Mouse (Mus musculus) neural tube, embryonic 14.5 days (tissue): ENCODE data around the gene Rps6ka5. TPM values are rescaled to one million over a fixed set of nuclear protein-coding genes. Genes with fewer than 3 reads are reported as not detected.

Experiments used
- ATAC-seq: fragments of 200-750 bp; cut with Nextera tagmentation; 2 replicates; pipeline ENCODE4 v1.8.0; 2017; ENCODE audit warnings: low read depth, mild to moderate bottlenecking, moderate TSS enrichment, moderate library complexity
- H3K27ac ChIP-seq: fragments of 300-500 bp; sonication (generic); 2 replicates; pipeline ENCODE4 v1.5.1; 2014; ENCODE audit warnings: low read depth, mild to moderate bottlenecking, control low read depth, low read length, moderate library complexity, mixed read lengths
- H3K27me3 ChIP-seq: fragments of 300-500 bp; sonication (generic); 2 replicates; pipeline ENCODE4 v1.6.1; 2014; ENCODE audit warnings: low read length; ENCODE audit not compliant: control insufficient read depth, insufficient read depth
- H3K36me3 ChIP-seq: fragments of 300-500 bp; sonication (generic); 2 replicates; pipeline ENCODE4 v1.6.1; 2014; ENCODE audit warnings: low read length, mixed read lengths; ENCODE audit not compliant: control insufficient read depth, insufficient read depth
- H3K4me1 ChIP-seq: fragments of 300-500 bp; sonication (generic); 2 replicates; pipeline ENCODE4 v1.6.1; 2014; ENCODE audit warnings: low read length; ENCODE audit not compliant: control insufficient read depth, insufficient read depth
- H3K4me2 ChIP-seq: fragments of 300-500 bp; sonication (generic); 2 replicates; pipeline ENCODE4 v1.6.1; 2014; ENCODE audit warnings: mild to moderate bottlenecking, low read depth, low read length, control low read depth
- H3K4me3 ChIP-seq: fragments of 300-500 bp; sonication (generic); 2 replicates; pipeline ENCODE4 v1.5.1; 2014; ENCODE audit warnings: low read depth, low read length, control low read depth, mixed read lengths
- H3K9ac ChIP-seq: fragments of 300-500 bp; sonication (generic); replicated peaks from 2 replicates; pipeline ENCODE4 v1.6.1; 2014; ENCODE audit warnings: low read depth, mild to moderate bottlenecking, control low read depth, low read length, mixed read lengths
- H3K9me3 ChIP-seq: fragments of 300-500 bp; sonication (generic); 2 replicates; pipeline ENCODE4 v1.6.1; 2016; ENCODE audit warnings: low read length; ENCODE audit not compliant: control insufficient read depth
- WGBS: fragments of 180-500 bp; shearing (Covaris S2); extraction: QIAGEN DNeasy Blood & Tissue Kit; methylation state at CpG from one replicate; pipeline ENCODE4 v1.1.7; 2014; 5-methylcytosine and 5-hydroxymethylcytosine counted together
- polyA plus RNA-seq: library from polyadenylated mRNA; unstranded; fragments of >200 nt; fragmentation: Nextera tagmentation; extraction: Ambion mirVana; gene quantifications from 2 replicates; pipeline ENCODE4 v1.2.1, GENCODE M21; 2014

Rps6ka5 gene
- polyA plus RNA-seq, 1 experiment from 2014 or later = 7.9 TPM

GRCm38 (mm10) chr12:100762663-100763425, 36.1 kb upstream of the Rps6ka5 start:
- no peaks in the 10 kb centered on the region for H3K9me3 ChIP-seq
- 60% methylated on average over 11 of the region's 11 CpGs for WGBS
- no peaks in the 10 kb centered on the region for H3K27me3 ChIP-seq
- no peaks in the 10 kb centered on the region for H3K36me3 ChIP-seq
- no peak for ATAC-seq
- H3K27ac ChIP-seq = no peak overlapping the region
- no peak overlapping the region for H3K4me3 ChIP-seq
- H3K4me1 ChIP-seq = no peaks in the 10 kb centered on the region
- no peak overlapping the region for H3K9ac ChIP-seq
- no peak overlapping the region for H3K4me2 ChIP-seq

GRCm38 (mm10) chr12:100757427-100757826, 30.6 kb upstream of the Rps6ka5 start:
- no peak overlapping the region for H3K27ac ChIP-seq
- H3K4me1 ChIP-seq = no peaks in the 10 kb centered on the region
- no peak overlapping the region for H3K4me2 ChIP-seq
- H3K4me3 ChIP-seq = no peak overlapping the region
- no peaks in the 10 kb centered on the region for H3K36me3 ChIP-seq
- H3K27me3 ChIP-seq = no peaks in the 10 kb centered on the region
- no peaks in the 10 kb centered on the region for H3K9me3 ChIP-seq
- H3K9ac ChIP-seq = no peak overlapping the region
- ATAC-seq = no peak
- WGBS = 45% methylated on average over 4 of the region's 4 CpGs

DNA sequence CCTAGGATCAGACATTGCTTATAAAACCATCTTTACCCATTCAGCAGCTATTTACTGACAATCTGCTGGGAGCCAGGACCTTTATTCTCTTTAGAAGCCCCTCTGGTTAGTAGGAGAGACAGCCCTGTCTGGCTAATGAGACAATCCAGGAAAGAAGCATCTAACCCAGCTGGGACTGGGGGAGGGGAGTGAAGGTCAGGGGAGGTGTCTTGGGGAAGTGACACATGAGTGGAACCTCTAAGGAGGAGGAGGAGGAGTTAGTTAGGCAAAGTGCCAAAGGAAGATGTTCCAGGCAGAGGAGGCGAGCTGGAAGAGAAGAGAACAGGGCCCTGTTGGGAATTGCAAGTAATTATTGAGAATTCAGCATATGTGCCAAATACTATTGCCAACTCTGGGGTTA, 26.9 kb upstream of the Rps6ka5 start:
- no peak for ATAC-seq
- Histone ChIP-seq H3K4me2 (no peak overlapping the region), H3K4me1 (no peaks in the 10 kb centered on the region), H3K27ac (no peak overlapping the region), H3K9ac (no peak overlapping the region), H3K27me3 (no peaks in the 10 kb centered on the region), H3K36me3 (no peaks in the 10 kb centered on the region), H3K4me3 (no peak overlapping the region), H3K9me3 (no peaks in the 10 kb centered on the region)
- WGBS = 54% methylated on average over 1 of the region's 1 CpGs

DNA sequence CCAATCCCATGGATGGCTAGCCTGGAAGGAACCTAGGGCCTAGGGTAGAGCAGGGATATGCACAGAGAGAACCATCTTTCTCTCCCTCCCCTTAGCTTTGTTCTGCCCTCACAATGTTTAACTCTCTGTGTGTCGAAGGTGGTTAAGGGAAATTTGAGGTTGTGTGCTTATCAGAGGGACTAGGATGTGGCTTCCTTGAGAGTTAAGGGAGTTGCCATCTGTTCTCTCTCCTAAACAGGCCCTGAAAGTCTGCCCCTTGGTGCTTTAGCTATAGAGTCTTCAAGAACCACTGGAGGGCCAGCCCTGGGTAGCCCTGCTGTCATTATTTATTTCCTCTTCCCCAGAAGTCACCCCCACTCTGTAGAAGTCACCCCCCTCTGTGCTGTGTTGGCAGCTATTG, 26.2 kb upstream of the Rps6ka5 start:
- Histone ChIP-seq H3K4me1 (no peaks in the 10 kb centered on the region), H3K27me3 (no peaks in the 10 kb centered on the region), H3K9ac (no peak overlapping the region), H3K36me3 (no peaks in the 10 kb centered on the region), H3K4me2 (no peak overlapping the region), H3K9me3 (no peaks in the 10 kb centered on the region), H3K27ac (no peak overlapping the region), H3K4me3 (no peak overlapping the region)
- WGBS = 55% methylated on average over 1 of the region's 1 CpGs
- no peak for ATAC-seq

DNA sequence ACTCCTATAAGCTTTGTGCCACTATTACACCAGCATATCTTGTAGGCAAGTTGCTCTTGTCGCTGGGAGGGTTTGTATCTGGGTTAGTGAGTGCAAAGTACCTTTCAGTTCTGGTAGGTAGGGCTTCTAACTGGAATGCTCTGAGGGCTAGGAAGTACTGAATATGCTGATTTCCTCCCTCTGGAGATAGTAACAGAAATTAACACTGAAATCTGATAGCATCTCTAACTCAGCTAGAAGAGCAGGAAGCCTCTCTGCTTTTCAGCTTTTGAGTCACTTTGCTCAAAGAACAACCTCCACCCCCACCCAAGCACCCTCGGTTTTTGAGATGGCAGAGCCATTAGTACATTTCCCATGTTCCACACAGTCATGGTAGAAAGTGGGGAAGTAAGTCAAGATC, 15.7 kb upstream of the Rps6ka5 start:
- Histone ChIP-seq H3K9me3 (no peaks in the 10 kb centered on the region), H3K27ac (no peak overlapping the region), H3K9ac (no peak overlapping the region), H3K4me2 (no peak overlapping the region), H3K36me3 (no peaks in the 10 kb centered on the region), H3K27me3 (no peaks in the 10 kb centered on the region), H3K4me3 (no peak overlapping the region), H3K4me1 (no peaks in the 10 kb centered on the region)
- 73% methylated on average over 2 of the region's 2 CpGs for WGBS
- no peak for ATAC-seq

- no peak overlapping the region for H3K27ac ChIP-seq
- no peaks in the 10 kb centered on the region for H3K27me3 ChIP-seq
- no peak for ATAC-seq
- H3K9ac ChIP-seq = no peak overlapping the region
- WGBS = 91% methylated on average over 5 of the region's 5 CpGs
- H3K4me3 ChIP-seq = no peak overlapping the region
- no peaks in the 10 kb centered on the region for H3K36me3 ChIP-seq
- no peaks in the 10 kb centered on the region for H3K4me1 ChIP-seq
- no peak overlapping the region for H3K4me2 ChIP-seq
- H3K9me3 ChIP-seq = no peaks in the 10 kb centered on the region
Measured at GRCm38 (mm10) chr12:100740313-100740712, 13.5 kb upstream of the Rps6ka5 start.

GRCm38 (mm10) chr12:100739011-100739570, 12.3 kb upstream of the Rps6ka5 start:
- Histone ChIP-seq H3K27ac (no peak overlapping the region), H3K27me3 (no peaks in the 10 kb centered on the region), H3K36me3 (no peaks in the 10 kb centered on the region), H3K4me2 (no peak overlapping the region), H3K4me1 (no peaks in the 10 kb centered on the region), H3K9ac (no peak overlapping the region), H3K9me3 (no peaks in the 10 kb centered on the region), H3K4me3 (no peak overlapping the region)
- ATAC-seq = no peak
- 83% methylated on average over 4 of the region's 4 CpGs for WGBS

DNA sequence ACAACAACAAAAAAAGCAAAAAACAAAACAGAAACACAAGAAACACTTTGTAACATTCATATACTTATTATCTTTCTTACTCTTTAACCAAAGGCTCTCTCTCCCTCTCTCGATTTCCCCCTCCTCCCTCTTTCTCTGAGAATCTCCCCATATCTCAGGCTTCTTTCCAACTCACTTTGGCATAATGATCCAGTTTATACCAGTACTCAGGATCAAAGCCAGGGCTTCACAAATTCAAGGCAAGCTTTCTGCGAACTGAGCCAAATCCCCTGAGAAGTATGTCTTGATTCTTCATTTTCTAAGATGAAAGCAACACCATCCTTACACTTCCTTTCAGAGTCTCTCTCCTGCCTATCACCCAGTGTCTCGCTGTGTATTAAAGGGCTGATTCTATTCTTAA, 11.7 kb upstream of the Rps6ka5 start:
- no peaks in the 10 kb centered on the region for H3K4me1 ChIP-seq
- no peak overlapping the region for H3K9ac ChIP-seq
- no peak overlapping the region for H3K4me3 ChIP-seq
- WGBS = 78% methylated on average over 3 of the region's 3 CpGs
- H3K27ac ChIP-seq = no peak overlapping the region
- H3K9me3 ChIP-seq = no peaks in the 10 kb centered on the region
- ATAC-seq = no peak
- H3K36me3 ChIP-seq = no peaks in the 10 kb centered on the region
- H3K4me2 ChIP-seq = no peak overlapping the region
- no peaks in the 10 kb centered on the region for H3K27me3 ChIP-seq

GRCm38 (mm10) chr12:100735581-100735980, 8.8 kb upstream of the Rps6ka5 start:
- Histone ChIP-seq H3K9me3 (no peaks in the 10 kb centered on the region), H3K27me3 (no peaks in the 10 kb centered on the region), H3K4me1 (no peaks in the 10 kb centered on the region), H3K9ac (no peak overlapping the region), H3K4me3 (no peak overlapping the region), H3K36me3 (no peaks in the 10 kb centered on the region), H3K4me2 (no peak overlapping the region), H3K27ac (no peak overlapping the region)
- WGBS = 86% methylated on average over 2 of the region's 2 CpGs
- no peak for ATAC-seq
